ENCODE assay signal across 25 mouse cellular contexts in genomic region chr10:14080830-14081229, GRCm38 (mm10).
DNase-seq lines count a peak whose midpoint lies in the region; ATAC-seq and TF ChIP-seq lines count a peak whose summit lies in the region.
"Had no signal": no experiment of that assay in that cellular context is flagged by ENCODE, and none has a peak within 500 bp of the region (broad histone marks: within the 10 kb centered on the region; RNA-seq: fewer than 3 reads in every experiment).

No protein-coding gene starts in this region.

- H3K9me3 ChIP-seq in forebrain, embryonic 16.5 days (ENCODE audit: control insufficient read depth, low read length), result no peaks in the 10 kb centered on the region
- no peaks in the 10 kb centered on the region for H3K9me3 ChIP-seq in forebrain, embryonic 13.5 days (replicated peaks)
- H3K9me3 ChIP-seq in lung, embryonic 14.5 days (ENCODE audit: low read depth, low read length), result no peaks in the 10 kb centered on the region
- H3K9me3 ChIP-seq in neural tube, embryonic 14.5 days (ENCODE audit: control insufficient read depth, low read length), result no peaks in the 10 kb centered on the region
- H3K9me3 ChIP-seq: embryonic facial prominence, embryonic 13.5 days; G1E; heart, embryonic 15.5 days; hindbrain, embryonic 10.5 days; intestine, embryonic 15.5 days had no signal

- no peaks in the 10 kb centered on the region; the same call in 1 of the 2 replicates for H3K36me3 ChIP-seq in forebrain, embryonic 16.5 days (ENCODE audit: control insufficient read depth, insufficient read depth)
- no peaks in the 10 kb centered on the region for H3K36me3 ChIP-seq in forebrain, embryonic 13.5 days (ENCODE audit: poor library complexity, severe bottlenecking)
- no peaks in the 10 kb centered on the region for H3K36me3 ChIP-seq in lung, embryonic 14.5 days (ENCODE audit: insufficient read depth)
- H3K36me3 ChIP-seq in neural tube, embryonic 14.5 days (ENCODE audit: control insufficient read depth, insufficient read depth, low read length), result no peaks in the 10 kb centered on the region
- H3K36me3 ChIP-seq: embryonic facial prominence, embryonic 13.5 days; G1E; heart, embryonic 15.5 days; hindbrain, embryonic 10.5 days; intestine, embryonic 15.5 days had no signal

- no peak for ATAC-seq in forebrain, embryonic 16.5 days
- no peak for ATAC-seq in forebrain, embryonic 13.5 days
- ATAC-seq in lung, embryonic 14.5 days (ENCODE audit: insufficient read depth), result peak; percentile 70; the same call in 1 of the 2 replicates
- 0 out of 2 replicates have a peak, but pooled peaks have one; percentile 28 for ATAC-seq in neural tube, embryonic 14.5 days (ENCODE audit: low read depth)
- ATAC-seq: CD4-positive, CD25-positive, alpha-beta regulatory T cell, adult 4 months; forebrain, embryonic 14.5 days; intestine, embryonic 15.5 days had no signal

- no peak overlapping the region for H3K4me3 ChIP-seq in forebrain, embryonic 16.5 days (replicated peaks; ENCODE audit: low read length)
- no peak overlapping the region for H3K4me3 ChIP-seq in forebrain, embryonic 13.5 days
- H3K4me3 ChIP-seq in lung, embryonic 14.5 days (ENCODE audit: low read depth, low read length), result no peak overlapping the region
- no peak overlapping the region for H3K4me3 ChIP-seq in neural tube, embryonic 14.5 days (ENCODE audit: low read depth, low read length)
- H3K4me3 ChIP-seq: embryonic facial prominence, embryonic 13.5 days; heart, adult 2 months; heart, embryonic 15.5 days; hindbrain, embryonic 10.5 days; intestine, embryonic 15.5 days had no signal

- DNase-seq in adrenal gland, adult 2 months, result peak; percentile 50
- no peak for DNase-seq in adrenal gland, adult 18-20 months (ENCODE audit: low spot score in 2 of 2)
- peak; percentile 60 for DNase-seq in lung, embryonic 14.5 days
- no peak for DNase-seq in lung, postnatal 14 days
- DNase-seq in neural tube, embryonic 10.5 days (ENCODE audit: extremely low spot score, low spot score), result no peak
- DNase-seq: adrenal gland, postnatal 36 days; B cell, adult 2 months; cerebellum, adult 11-12 months; cerebellum, adult 9-11 months; cerebellum, postnatal 36 days; gastrocnemius, postnatal 10 days; heart, adult 2 months; heart, postnatal 14 days had no signal

- peaks cover 20% of the 10 kb centered on the region for H3K4me1 ChIP-seq in forebrain, embryonic 16.5 days (replicated peaks; ENCODE audit: control insufficient read depth, insufficient read depth, low read length)
- H3K4me1 ChIP-seq in forebrain, embryonic 13.5 days, result peaks cover 12% of the 10 kb centered on the region; the same call in 1 of the 2 replicates
- H3K4me1 ChIP-seq in lung, embryonic 14.5 days (ENCODE audit: insufficient read depth), result peaks cover 4% of the 10 kb centered on the region; the same call in 1 of the 2 replicates
- H3K4me1 ChIP-seq in neural tube, embryonic 14.5 days (ENCODE audit: control insufficient read depth, insufficient read depth, low read length), result no peaks in the 10 kb centered on the region
- H3K4me1 ChIP-seq: embryonic facial prominence, embryonic 13.5 days; intestine, embryonic 15.5 days had no signal

- no peak overlapping the region for H3K4me2 ChIP-seq in forebrain, embryonic 16.5 days (ENCODE audit: low read length)
- no peak overlapping the region for H3K4me2 ChIP-seq in forebrain, embryonic 13.5 days
- H3K4me2 ChIP-seq in lung, embryonic 14.5 days, result no peak overlapping the region
- no peak overlapping the region for H3K4me2 ChIP-seq in neural tube, embryonic 14.5 days (ENCODE audit: low read depth, low read length)
- H3K4me2 ChIP-seq: embryonic facial prominence, embryonic 13.5 days; heart, embryonic 11.5 days; heart, embryonic 15.5 days; hindbrain, embryonic 14.5 days; intestine, embryonic 15.5 days had no signal

- peak overlapping the region; percentile 6; the same call in 1 of the 2 replicates for H3K27ac ChIP-seq in forebrain, embryonic 16.5 days (ENCODE audit: low read length)
- no peak overlapping the region for H3K27ac ChIP-seq in forebrain, embryonic 13.5 days
- H3K27ac ChIP-seq in lung, embryonic 14.5 days (ENCODE audit: low read depth), result no peak overlapping the region
- no peak overlapping the region for H3K27ac ChIP-seq in neural tube, embryonic 14.5 days (ENCODE audit: low read depth, low read length)
- H3K27ac ChIP-seq: embryonic facial prominence, embryonic 13.5 days; heart, adult 2 months; heart, embryonic 15.5 days; hindbrain, embryonic 10.5 days; hindbrain, embryonic 14.5 days; intestine, embryonic 15.5 days had no signal

- TF ChIP-seq CTCF in lung, embryonic 14.5 days (IDR thresholded peaks at IDR 0.05; ENCODE audit: low read depth), result no peak

- H3K27me3 ChIP-seq in forebrain, embryonic 16.5 days (replicated peaks; ENCODE audit: control insufficient read depth, insufficient read depth, low read length), result no peaks in the 10 kb centered on the region
- H3K27me3 ChIP-seq in forebrain, embryonic 13.5 days, result no peaks in the 10 kb centered on the region
- no peaks in the 10 kb centered on the region for H3K27me3 ChIP-seq in lung, embryonic 14.5 days (ENCODE audit: insufficient read depth, low read length)
- H3K27me3 ChIP-seq in neural tube, embryonic 14.5 days (ENCODE audit: control insufficient read depth, insufficient read depth, low read length), result no peaks in the 10 kb centered on the region
- H3K27me3 ChIP-seq: embryonic facial prominence, embryonic 13.5 days; heart, embryonic 15.5 days; intestine, embryonic 15.5 days had no signal

- no peak overlapping the region for H3K9ac ChIP-seq in forebrain, embryonic 16.5 days (replicated peaks; ENCODE audit: low read depth, low read length)
- H3K9ac ChIP-seq in forebrain, embryonic 13.5 days, result no peak overlapping the region
- H3K9ac ChIP-seq in lung, embryonic 14.5 days, result no peak overlapping the region
- no peak overlapping the region for H3K9ac ChIP-seq in neural tube, embryonic 14.5 days (replicated peaks; ENCODE audit: low read depth, low read length)
- H3K9ac ChIP-seq: embryonic facial prominence, embryonic 13.5 days; heart, embryonic 15.5 days; hindbrain, embryonic 14.5 days; intestine, embryonic 15.5 days had no signal

- WGBS in forebrain, embryonic 16.5 days, result 64% methylated on average over 6 of the region's 6 CpGs
- 86% methylated on average over 6 of the region's 6 CpGs for WGBS in forebrain, embryonic 13.5 days
- 43% methylated on average over 6 of the region's 6 CpGs for WGBS in lung, embryonic 14.5 days
- WGBS in neural tube, embryonic 14.5 days, result 88% methylated on average over 6 of the region's 6 CpGs

Comparison
In these comparisons a context has a peak if more than half of its experiments do, and no peak if none do; other contexts are left out.
1. DNase-seq: peak in adrenal gland, adult 2 months (single experiment) and lung, embryonic 14.5 days (single experiment); none in adrenal gland, adult 18-20 months (0 of 2), lung, postnatal 14 days (single experiment) and neural tube, embryonic 10.5 days (single experiment).
2. ATAC-seq: peak in lung, embryonic 14.5 days (single experiment) and neural tube, embryonic 14.5 days (single experiment); none in forebrain, embryonic 16.5 days (single experiment) and forebrain, embryonic 13.5 days (single experiment).